Mouse (Mus musculus): ENCODE measurements around the gene Nhlrc3. TPM values are rescaled to one million over a fixed set of nuclear protein-coding genes. Genes with fewer than 3 reads are reported as not detected.

The Nhlrc3 gene
- polyA plus RNA-seq, 1 experiment from 2014 or later: 9.3 TPM

DNA sequence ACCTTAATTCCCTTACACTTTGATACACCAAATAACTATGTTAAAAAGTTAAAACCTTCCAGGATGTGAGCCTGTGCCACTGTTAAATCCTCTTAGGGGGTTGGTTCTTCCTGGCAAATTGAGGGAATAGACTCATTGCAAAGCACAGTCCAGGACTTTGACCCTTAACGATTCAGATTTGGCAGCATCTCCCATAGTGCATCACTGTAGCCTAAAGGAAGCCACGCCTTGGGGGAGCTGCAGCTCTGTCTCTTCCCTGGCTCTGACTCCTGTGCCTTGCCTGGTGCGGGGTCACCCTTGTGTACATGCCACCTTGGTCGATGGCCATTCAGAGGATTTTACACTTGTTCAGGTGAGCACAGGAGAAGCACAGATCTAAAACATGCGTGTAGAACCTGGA, 6.5 kb upstream of the Nhlrc3 start:
- peaks cover 29% of the 10 kb centered on the region for H3K4me1 ChIP-seq (replicated peaks)
- no peaks in the 10 kb centered on the region for H3K9me3 ChIP-seq
- no peak overlapping the region for H3K4me3 ChIP-seq
- no peaks in the 10 kb centered on the region for H3K27me3 ChIP-seq (ENCODE audit: insufficient read depth, poor library complexity, severe bottlenecking)
- H3K36me3 ChIP-seq: peaks cover 68% of the 10 kb centered on the region
- no peak for DNase-seq (ENCODE audit: low spot score)
- H3K27ac ChIP-seq: no peak overlapping the region
- 95% methylated on average over 5 of the region's 5 CpGs for WGBS

DNA sequence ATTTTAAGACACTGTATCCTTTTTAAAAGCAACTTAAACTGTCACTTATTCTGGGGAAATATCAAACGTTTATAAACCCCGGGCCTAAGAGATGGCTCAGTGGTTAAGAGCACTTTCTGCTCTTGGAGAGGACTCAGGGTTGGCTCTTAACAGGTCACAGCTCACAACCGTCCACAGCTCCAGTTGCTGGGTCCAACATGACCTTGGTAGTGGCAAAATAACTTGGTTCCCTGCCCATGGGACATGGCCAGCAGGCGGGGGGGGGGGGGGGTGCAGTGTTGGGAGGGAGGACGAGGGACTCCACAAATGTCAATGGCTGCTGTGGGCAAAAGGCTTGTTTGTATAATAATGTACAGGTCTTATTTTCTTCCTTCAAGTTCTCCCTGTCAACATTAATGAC, 4.2 kb upstream of the Nhlrc3 start:
- no peak overlapping the region for H3K27ac ChIP-seq
- H3K4me1 ChIP-seq (replicated peaks): peaks cover 35% of the 10 kb centered on the region
- H3K27me3 ChIP-seq (ENCODE audit: insufficient read depth, poor library complexity, severe bottlenecking): no peaks in the 10 kb centered on the region
- no peak overlapping the region for H3K4me3 ChIP-seq
- no peak for DNase-seq (ENCODE audit: low spot score)
- H3K9me3 ChIP-seq: no peaks in the 10 kb centered on the region
- H3K36me3 ChIP-seq: peaks cover 45% of the 10 kb centered on the region
- 80% methylated on average over 5 of the region's 5 CpGs for WGBS

DNA sequence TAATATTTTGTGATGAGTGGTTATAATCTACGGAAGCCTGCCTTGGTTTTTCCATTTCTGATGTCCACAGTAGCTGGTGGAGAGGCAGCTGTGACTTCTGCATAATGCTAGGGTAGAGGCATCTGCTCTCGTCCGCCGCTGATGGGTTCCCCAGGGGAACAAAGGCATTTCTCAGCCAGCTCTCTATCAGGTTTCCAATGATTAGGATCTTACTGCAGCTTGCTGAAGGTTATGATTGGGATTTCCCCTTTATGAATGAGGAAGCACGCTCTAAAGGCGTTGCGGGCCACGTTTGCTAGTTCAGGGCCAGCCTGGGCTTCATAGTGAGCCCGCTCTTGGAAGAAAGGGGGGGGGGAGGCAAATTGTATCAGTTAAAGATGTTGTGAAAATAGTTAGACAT, 3.3 kb upstream of the Nhlrc3 start:
- H3K27me3 ChIP-seq (ENCODE audit: insufficient read depth, poor library complexity, severe bottlenecking): no peaks in the 10 kb centered on the region
- H3K4me1 ChIP-seq (replicated peaks): peaks cover 41% of the 10 kb centered on the region
- peaks cover 36% of the 10 kb centered on the region for H3K36me3 ChIP-seq
- 75% methylated on average over 9 of the region's 9 CpGs for WGBS
- DNase-seq (ENCODE audit: low spot score): no peak
- H3K27ac ChIP-seq: no peak overlapping the region
- peak overlapping the region; percentile 83 for H3K4me3 ChIP-seq
- H3K9me3 ChIP-seq: no peaks in the 10 kb centered on the region

DNA sequence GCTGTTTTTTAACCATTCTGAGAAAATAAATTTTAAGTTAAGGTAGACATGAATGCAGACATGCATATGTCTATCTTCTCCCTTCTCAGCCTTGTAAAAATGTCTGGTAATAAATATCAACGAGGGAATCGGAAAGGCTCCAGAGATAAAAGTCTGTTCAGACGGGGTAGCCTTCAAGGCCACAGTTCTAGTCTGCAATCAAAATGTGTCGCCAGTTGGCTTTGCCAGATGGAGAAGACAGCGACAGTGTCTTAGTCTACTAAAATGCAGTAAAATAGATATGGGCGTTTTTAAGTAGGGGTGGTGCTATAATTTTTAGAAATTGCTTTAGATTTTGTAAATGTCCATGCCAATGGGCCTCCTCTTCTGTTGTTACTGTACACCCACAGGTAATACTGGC, 2.2 kb upstream of the Nhlrc3 start:
- Histone ChIP-seq H3K36me3 (peaks cover 32% of the 10 kb centered on the region), H3K27me3 (ENCODE audit: insufficient read depth, poor library complexity, severe bottlenecking) (no peaks in the 10 kb centered on the region), H3K4me3 (peak overlapping the region; percentile 83), H3K9me3 (no peaks in the 10 kb centered on the region), H3K4me1 (replicated peaks) (peaks cover 41% of the 10 kb centered on the region), H3K27ac (no peak overlapping the region)
- DNase-seq (ENCODE audit: low spot score): no peak
- 71% methylated on average over 6 of the region's 6 CpGs for WGBS

DNA sequence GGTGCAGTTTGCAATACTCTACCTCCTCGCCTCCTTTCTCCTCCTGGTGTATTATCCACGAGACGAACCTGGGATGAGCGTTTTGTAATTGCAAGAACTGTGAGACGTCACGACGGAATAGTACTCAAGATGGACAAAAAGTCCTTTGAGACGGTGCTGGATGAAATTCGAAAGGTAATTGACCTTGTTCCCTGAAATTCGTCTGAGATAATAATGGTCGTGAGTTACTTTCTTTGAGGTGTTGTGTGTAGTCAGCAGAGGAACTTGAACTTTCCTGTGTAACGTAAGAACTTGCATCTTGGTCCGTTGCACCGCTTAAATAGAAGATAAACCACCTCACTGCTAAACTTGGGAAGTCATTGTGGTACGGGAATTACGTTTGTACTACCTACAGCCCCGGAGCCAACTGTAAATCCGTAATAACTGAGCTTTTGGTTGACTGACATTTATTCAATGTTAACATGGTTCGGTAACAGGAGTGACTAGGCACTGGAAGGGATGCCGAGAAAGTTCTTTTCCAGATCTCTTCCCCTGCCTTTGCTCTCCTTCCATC, 1.1 kb upstream of the Nhlrc3 start:
- Histone ChIP-seq H3K4me1 (replicated peaks) (peaks cover 41% of the 10 kb centered on the region), H3K9me3 (no peaks in the 10 kb centered on the region), H3K27ac (peak overlapping the region; percentile 96), H3K27me3 (ENCODE audit: insufficient read depth, poor library complexity, severe bottlenecking) (no peaks in the 10 kb centered on the region), H3K4me3 (peak overlapping the region; percentile 83), H3K36me3 (peaks cover 31% of the 10 kb centered on the region)
- WGBS: under 1% methylated on average over 20 of the region's 20 CpGs
- no peak for DNase-seq (ENCODE audit: low spot score)

DNA sequence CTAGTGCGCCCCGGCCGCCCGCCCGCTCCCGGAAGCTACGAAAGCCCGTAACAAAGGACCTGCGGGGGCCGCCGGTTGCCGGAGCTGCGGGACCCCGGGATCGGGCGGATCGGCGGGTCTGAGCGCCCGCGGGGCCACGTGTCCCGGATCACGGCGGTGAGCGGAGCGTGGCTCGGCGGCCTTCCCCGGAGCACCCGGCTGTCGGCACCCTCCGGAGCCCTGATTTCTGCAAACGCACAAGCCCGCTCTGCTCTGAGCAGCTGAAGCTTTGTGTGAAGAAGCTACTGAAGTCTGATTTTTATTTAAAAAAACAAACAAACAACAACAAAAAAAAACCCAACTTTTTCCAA, 608 bp upstream of the Nhlrc3 start:
- peak overlapping the region; percentile 96 for H3K27ac ChIP-seq
- no peaks in the 10 kb centered on the region for H3K27me3 ChIP-seq (ENCODE audit: insufficient read depth, poor library complexity, severe bottlenecking)
- peak overlapping the region; percentile 83 for H3K4me3 ChIP-seq
- no peak for DNase-seq (ENCODE audit: low spot score)
- H3K9me3 ChIP-seq: no peaks in the 10 kb centered on the region
- H3K36me3 ChIP-seq: peaks cover 30% of the 10 kb centered on the region
- WGBS: under 1% methylated on average over 35 of the region's 35 CpGs
- H3K4me1 ChIP-seq (replicated peaks): peaks cover 41% of the 10 kb centered on the region

DNA sequence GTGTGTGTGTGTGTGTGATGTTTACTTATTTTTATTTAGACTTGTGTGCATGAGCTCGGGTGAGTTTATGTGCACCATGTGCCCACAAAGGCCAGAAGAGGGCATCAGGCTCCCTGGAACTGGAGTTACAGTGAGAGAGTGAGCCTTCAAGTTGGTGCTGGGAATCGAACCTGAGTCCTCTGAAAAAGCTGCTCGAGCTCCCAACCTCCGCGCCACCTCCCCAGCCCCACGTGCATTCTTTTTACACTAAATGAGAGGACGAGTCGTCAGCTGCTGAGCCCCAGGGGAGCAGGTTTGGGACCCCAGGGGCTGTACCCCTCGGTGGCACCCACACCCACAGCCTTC, 459 bp downstream of the Nhlrc3 start:
- H3K27me3 ChIP-seq (ENCODE audit: insufficient read depth, poor library complexity, severe bottlenecking): no peaks in the 10 kb centered on the region
- WGBS: 9% methylated on average over 9 of the region's 9 CpGs
- no peaks in the 10 kb centered on the region for H3K9me3 ChIP-seq
- H3K27ac ChIP-seq: peak overlapping the region; percentile 96
- DNase-seq (ENCODE audit: low spot score): no peak
- H3K36me3 ChIP-seq: peaks cover 35% of the 10 kb centered on the region
- H3K4me3 ChIP-seq: peak overlapping the region; percentile 83
- peaks cover 41% of the 10 kb centered on the region for H3K4me1 ChIP-seq (replicated peaks)

DNA sequence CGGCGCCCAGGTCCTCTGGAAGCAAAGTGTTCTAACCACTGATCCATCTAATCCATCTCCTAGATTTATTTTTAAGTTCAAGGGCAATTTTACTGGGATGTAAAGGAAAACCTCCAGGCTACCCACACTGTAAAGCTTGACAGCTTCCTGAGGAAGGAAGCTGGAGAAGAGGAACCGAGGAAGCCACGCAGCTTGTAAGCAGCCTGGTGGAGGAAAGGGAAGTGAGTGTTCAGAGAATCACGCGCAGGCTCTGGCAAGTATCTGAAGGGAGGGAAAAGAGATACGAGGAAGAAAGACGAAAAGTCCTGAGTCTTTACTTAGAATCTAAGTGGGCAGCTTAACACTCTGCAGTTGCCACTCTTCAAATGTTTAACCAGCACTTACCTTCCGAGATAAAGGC, 3.0 kb downstream of the Nhlrc3 start:
- no peak for DNase-seq (ENCODE audit: low spot score)
- no peaks in the 10 kb centered on the region for H3K27me3 ChIP-seq (ENCODE audit: insufficient read depth, poor library complexity, severe bottlenecking)
- no peak overlapping the region for H3K4me3 ChIP-seq
- peaks cover 16% of the 10 kb centered on the region for H3K4me1 ChIP-seq (replicated peaks)
- H3K27ac ChIP-seq: no peak overlapping the region
- no peaks in the 10 kb centered on the region for H3K9me3 ChIP-seq
- H3K36me3 ChIP-seq: peaks cover 58% of the 10 kb centered on the region
- WGBS: 87% methylated on average over 9 of the region's 9 CpGs

DNA sequence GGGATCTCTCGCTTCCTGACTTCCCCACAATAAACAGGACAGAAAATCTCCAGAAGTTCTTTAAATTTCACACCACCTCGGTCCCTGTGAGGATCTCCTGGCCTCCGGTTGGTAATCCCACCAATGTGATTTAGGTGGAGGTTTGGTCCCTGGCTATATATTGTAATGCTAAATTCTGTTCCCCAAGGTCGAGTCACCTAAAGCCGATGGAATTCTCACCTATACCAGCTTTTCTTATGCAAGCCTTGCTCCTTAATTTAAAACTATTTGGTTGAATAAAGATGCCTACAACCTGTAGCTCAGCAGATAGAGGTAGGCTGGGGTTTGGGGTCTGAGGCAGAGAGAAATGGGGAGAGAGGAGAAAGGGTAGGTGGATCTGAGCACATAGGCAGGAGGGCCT, 5.4 kb downstream of the Nhlrc3 start:
- no peaks in the 10 kb centered on the region for H3K9me3 ChIP-seq
- H3K4me3 ChIP-seq: no peak overlapping the region
- no peaks in the 10 kb centered on the region for H3K27me3 ChIP-seq (ENCODE audit: insufficient read depth, poor library complexity, severe bottlenecking)
- H3K4me1 ChIP-seq (replicated peaks): peaks cover 10% of the 10 kb centered on the region
- H3K27ac ChIP-seq: no peak overlapping the region
- peaks cover 82% of the 10 kb centered on the region for H3K36me3 ChIP-seq
- 75% methylated on average over 5 of the region's 5 CpGs for WGBS
- DNase-seq (ENCODE audit: low spot score): no peak

DNA sequence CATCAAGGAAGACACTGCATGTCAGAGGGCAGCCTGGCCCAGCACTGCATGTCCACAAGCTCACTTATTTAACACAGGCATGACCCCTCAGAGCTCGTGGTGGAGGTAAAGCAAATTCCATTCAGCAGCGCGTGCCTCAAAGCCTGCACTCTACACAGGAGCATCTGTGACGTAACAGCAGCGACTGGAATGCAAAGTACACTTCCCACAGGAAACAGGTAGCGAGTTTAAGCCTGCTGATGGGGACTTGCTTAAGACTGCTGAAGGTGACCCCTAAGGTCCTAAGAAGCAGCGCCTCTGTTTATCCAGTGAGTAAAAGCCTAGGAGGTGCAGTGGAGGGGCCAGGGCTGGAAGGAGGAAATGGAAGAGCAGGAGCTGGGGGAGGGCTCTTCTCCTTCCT, 8.1 kb downstream of the Nhlrc3 start:
- peaks cover 98% of the 10 kb centered on the region for H3K36me3 ChIP-seq
- no peak overlapping the region for H3K4me3 ChIP-seq
- H3K27me3 ChIP-seq (ENCODE audit: insufficient read depth, poor library complexity, severe bottlenecking): no peaks in the 10 kb centered on the region
- WGBS: 85% methylated on average over 7 of the region's 7 CpGs
- no peak for DNase-seq (ENCODE audit: low spot score)
- no peak overlapping the region for H3K27ac ChIP-seq
- H3K9me3 ChIP-seq: no peaks in the 10 kb centered on the region
- H3K4me1 ChIP-seq (replicated peaks): no peaks in the 10 kb centered on the region

DNA sequence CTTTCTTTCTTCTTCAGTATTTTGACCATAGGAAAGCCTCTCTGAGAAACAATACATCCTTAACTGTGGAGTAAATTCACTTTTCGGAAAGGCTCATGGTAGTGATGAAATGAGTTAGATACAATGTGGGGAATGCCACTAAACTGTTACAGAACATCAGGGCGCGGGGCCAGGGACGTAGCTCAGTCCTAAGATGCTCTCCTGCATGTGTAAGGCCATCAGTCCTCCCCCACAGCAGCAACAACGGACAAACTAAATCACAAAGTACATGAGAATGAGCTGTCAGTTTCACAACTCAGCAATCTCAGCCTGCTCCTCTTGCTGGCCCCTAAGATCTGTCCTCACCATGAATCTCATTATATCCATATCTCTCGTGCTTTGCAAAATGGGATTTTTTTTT, 8.6 kb downstream of the Nhlrc3 start:
- H3K36me3 ChIP-seq: peaks cover 97% of the 10 kb centered on the region
- no peaks in the 10 kb centered on the region for H3K4me1 ChIP-seq (replicated peaks)
- H3K27me3 ChIP-seq (ENCODE audit: insufficient read depth, poor library complexity, severe bottlenecking): no peaks in the 10 kb centered on the region
- no peak overlapping the region for H3K27ac ChIP-seq
- WGBS: 92% methylated on average over 6 of the region's 6 CpGs
- no peak overlapping the region for H3K4me3 ChIP-seq
- no peaks in the 10 kb centered on the region for H3K9me3 ChIP-seq
- DNase-seq (ENCODE audit: low spot score): no peak

DNA sequence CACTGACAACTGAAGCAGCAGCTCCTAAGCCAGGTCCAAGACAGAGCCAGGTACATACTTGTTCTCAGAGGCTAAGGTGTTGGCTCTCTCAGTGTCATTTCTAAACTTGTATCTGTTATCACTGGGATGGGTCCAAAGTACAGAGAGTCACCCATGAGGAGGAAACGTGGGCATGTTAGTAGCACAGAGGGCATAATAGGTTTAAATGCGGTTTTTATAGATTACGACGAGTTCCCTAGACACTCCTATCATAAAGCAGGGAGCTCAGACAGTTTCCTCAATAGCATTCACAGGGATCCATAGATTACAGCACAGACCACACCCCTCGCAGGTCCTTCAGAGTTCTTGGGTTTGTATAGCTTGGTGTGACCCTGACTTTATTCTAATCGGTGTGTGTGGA, 9.1 kb downstream of the Nhlrc3 start:
- Histone ChIP-seq H3K9me3 (no peaks in the 10 kb centered on the region), H3K4me3 (no peak overlapping the region), H3K4me1 (replicated peaks) (no peaks in the 10 kb centered on the region), H3K27me3 (ENCODE audit: insufficient read depth, poor library complexity, severe bottlenecking) (no peaks in the 10 kb centered on the region), H3K27ac (no peak overlapping the region), H3K36me3 (peaks cover 93% of the 10 kb centered on the region)
- WGBS: 92% methylated on average over 6 of the region's 6 CpGs
- no peak for DNase-seq (ENCODE audit: low spot score)

DNA sequence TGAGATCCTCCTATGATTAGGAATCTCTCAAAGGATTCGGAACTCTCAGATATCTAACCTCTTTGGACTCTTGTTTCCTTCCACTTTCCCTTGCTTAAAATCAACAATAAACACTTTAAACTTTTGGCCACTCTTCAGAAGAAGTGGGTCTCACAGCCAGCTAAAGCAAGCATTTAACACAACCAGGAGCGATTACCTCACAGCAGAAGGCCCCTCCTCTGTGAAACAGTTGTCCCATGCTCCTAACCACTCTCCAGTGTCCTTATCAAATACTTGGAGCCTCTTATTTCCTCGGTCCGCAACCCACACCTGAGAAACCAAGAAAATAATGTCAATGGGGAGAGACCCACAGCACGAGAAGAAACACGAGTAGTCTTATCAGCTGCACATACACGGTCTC, 9.8 kb downstream of the Nhlrc3 start:
- 93% methylated on average over 7 of the region's 7 CpGs for WGBS

DNA sequence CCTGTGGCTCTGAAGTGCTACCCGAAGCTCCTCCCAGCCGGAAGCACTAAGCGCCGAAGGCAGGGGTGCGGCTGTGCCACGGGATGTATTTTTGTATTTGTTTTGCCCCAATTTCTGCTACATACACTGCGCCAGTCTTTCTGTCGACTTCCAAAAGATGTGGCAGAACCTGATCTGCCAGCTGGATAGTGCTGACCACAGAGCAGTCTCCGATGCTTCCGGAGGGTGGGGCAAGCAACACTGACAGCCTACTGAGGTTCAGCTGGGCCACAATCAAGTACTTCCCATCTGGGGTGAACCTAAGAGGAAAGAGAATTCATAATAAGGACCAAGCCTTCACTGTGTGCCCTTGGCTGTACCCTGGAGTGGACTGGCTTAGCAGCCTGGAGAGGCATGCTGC, 10.8 kb downstream of the Nhlrc3 start:
- H3K27ac ChIP-seq: no peak overlapping the region
- no peak for DNase-seq (ENCODE audit: low spot score)
- H3K4me3 ChIP-seq: no peak overlapping the region
- H3K4me1 ChIP-seq (replicated peaks): no peaks in the 10 kb centered on the region
- H3K27me3 ChIP-seq (ENCODE audit: insufficient read depth, poor library complexity, severe bottlenecking): no peaks in the 10 kb centered on the region
- WGBS: 93% methylated on average over 10 of the region's 10 CpGs
- peaks cover 76% of the 10 kb centered on the region for H3K36me3 ChIP-seq
- H3K9me3 ChIP-seq: no peaks in the 10 kb centered on the region

More for the DNA sequence above, 9.8 kb downstream of the Nhlrc3 start:
- H3K36me3 ChIP-seq: peaks cover 86% of the 10 kb centered on the region
- no peaks in the 10 kb centered on the region for H3K4me1 ChIP-seq (replicated peaks)
- no peaks in the 10 kb centered on the region for H3K27me3 ChIP-seq (ENCODE audit: insufficient read depth, poor library complexity, severe bottlenecking)
- no peak for DNase-seq (ENCODE audit: low spot score)
- H3K27ac ChIP-seq: no peak overlapping the region
- H3K9me3 ChIP-seq: no peaks in the 10 kb centered on the region
- H3K4me3 ChIP-seq: no peak overlapping the region
